12 mouse cellular contexts compared by ENCODE assay signal in genomic region chr9:31363698-31364609, GRCm38 (mm10). TPM values are rescaled to one million over a fixed set of nuclear protein-coding genes. Genes with fewer than 3 reads are reported as not detected.
A peak's percentile ranks its signal among the peaks of the same experiment; 100 is the strongest.
DNase-seq lines count a peak whose midpoint lies in the region; ATAC-seq and TF ChIP-seq lines count a peak whose summit lies in the region.
"Had no signal": no experiment of that assay in that cellular context is flagged by ENCODE, and none has a peak within 500 bp of the region (broad histone marks: within the 10 kb centered on the region; RNA-seq: fewer than 3 reads in every experiment).

No protein-coding gene starts in this region.

- 0 out of 2 replicates have a peak, but pooled peaks cover 4% of the 10 kb centered on the region for H3K4me1 ChIP-seq in lung, embryonic 14.5 days (ENCODE audit: insufficient read depth)
- H3K4me1 ChIP-seq in lung, adult 2 months (ENCODE audit: control insufficient read depth, insufficient read depth, low read length) = no peaks in the 10 kb centered on the region
- H3K4me1 ChIP-seq: limb, embryonic 15.5 days had no signal

- no peaks in the 10 kb centered on the region for H3K27me3 ChIP-seq in lung, embryonic 14.5 days (ENCODE audit: insufficient read depth, low read length)
- H3K27me3 ChIP-seq: limb, embryonic 15.5 days had no signal

- no peak overlapping the region for H3K9ac ChIP-seq in lung, embryonic 14.5 days
- H3K9ac ChIP-seq: limb, embryonic 15.5 days had no signal

- TF ChIP-seq CTCF in lung, embryonic 14.5 days (IDR thresholded peaks at IDR 0.05; ENCODE audit: low read depth) = no peak
- TF ChIP-seq CTCF in lung, adult 2 months (IDR thresholded peaks at IDR 0.05; ENCODE audit: insufficient read depth, low read length) = no peak

- peaks cover 26% of the 10 kb centered on the region for H3K36me3 ChIP-seq in lung, embryonic 14.5 days (ENCODE audit: insufficient read depth)

- 0 out of 2 replicates have a peak overlapping the region, but pooled peaks have one; percentile 44 for H3K27ac ChIP-seq in lung, embryonic 14.5 days (ENCODE audit: low read depth)
- H3K27ac ChIP-seq: limb, embryonic 15.5 days had no signal

- no peak for DNase-seq in frontal cortex, postnatal 14 days (ENCODE audit: low spot score in 2 of 2)
- DNase-seq in lung, embryonic 14.5 days = peak; percentile 92
- DNase-seq in lung, adult 2 months = no peak
- DNase-seq in brain, adult 2 months (ENCODE audit: low read depth, low spot score) = peak; percentile 71
- DNase-seq in right cerebral cortex, postnatal 14 days = peak; percentile 61
- no peak for DNase-seq in spleen, adult 12 weeks (ENCODE audit: low spot score)
- DNase-seq: cerebellum, adult 9-10 months; kidney, postnatal 4 days had no signal

- H3K4me2 ChIP-seq in lung, embryonic 14.5 days = no peak overlapping the region
- H3K4me2 ChIP-seq: limb, embryonic 15.5 days had no signal

- no peaks in the 10 kb centered on the region for H3K9me3 ChIP-seq in lung, embryonic 14.5 days (ENCODE audit: low read depth, low read length)
- H3K9me3 ChIP-seq: limb, embryonic 15.5 days had no signal

- no peak for TF ChIP-seq POLR2A in lung, adult 2 months (IDR thresholded peaks at IDR 0.05; ENCODE audit: borderline replicate concordance, extremely low read depth, low read depth, low read length)

- WGBS in lung, embryonic 14.5 days = 58% methylated on average over 9 of the region's 9 CpGs
- WGBS in lung, adult 2 months = 76% methylated on average over 9 of the region's 9 CpGs

- no peak overlapping the region for H3K4me3 ChIP-seq in lung, embryonic 14.5 days (ENCODE audit: low read depth, low read length)
- no peak overlapping the region for H3K4me3 ChIP-seq in lung, adult 2 months (replicated peaks; ENCODE audit: extremely low read depth, low read depth, low read length)
- H3K4me3 ChIP-seq: limb, embryonic 15.5 days; myocyte had no signal

- ATAC-seq in frontal cortex, adult (ENCODE audit: low TSS enrichment) = peak; percentile 59; the same call in 1 of the 2 replicates
- peak; percentile 82; the same call in 1 of the 2 replicates for ATAC-seq in lung, embryonic 14.5 days (ENCODE audit: insufficient read depth)
- ATAC-seq: intestine, embryonic 16.5 days had no signal

RNA-seq across cellular contexts. Expression of gene Nfrkb, which starts 22.0 kb away (rescaled TPM):
- 21.2 and 27.0 TPM in 2 replicates for polyA plus RNA-seq in lung, embryonic 14.5 days (2014; fragmentation: Nextera tagmentation; extraction: Ambion mirVana)
- 16.6 and 19.7 TPM in 2 replicates for polyA plus RNA-seq in lung, adult 2 months (2012; rRNA removed)

Comparison
In these comparisons a context has a peak if more than half of its experiments do, and no peak if none do; other contexts are left out.
1. DNase-seq: peak in lung, embryonic 14.5 days (single experiment), brain, adult 2 months (single experiment) and right cerebral cortex, postnatal 14 days (single experiment); none in frontal cortex, postnatal 14 days (0 of 2), lung, adult 2 months (single experiment) and spleen, adult 12 weeks (single experiment).